Mouse (Mus musculus) spleen, postnatal 0 days (tissue): Measurements from ENCODE around the gene Rnf214. TPM values are rescaled to one million over a fixed set of nuclear protein-coding genes. Genes with fewer than 3 reads are reported as not detected.

Experiments used
- polyA plus RNA-seq: library from polyadenylated mRNA; unstranded; fragments of >200 nt; fragmentation: Nextera tagmentation; extraction: Ambion mirVana; gene quantifications from 2 replicates; pipeline ENCODE4 v1.2.1, GENCODE M21; 2015

The Rnf214 gene
- polyA plus RNA-seq = 28.1 and 31.2 TPM in 2 replicates

DNA sequence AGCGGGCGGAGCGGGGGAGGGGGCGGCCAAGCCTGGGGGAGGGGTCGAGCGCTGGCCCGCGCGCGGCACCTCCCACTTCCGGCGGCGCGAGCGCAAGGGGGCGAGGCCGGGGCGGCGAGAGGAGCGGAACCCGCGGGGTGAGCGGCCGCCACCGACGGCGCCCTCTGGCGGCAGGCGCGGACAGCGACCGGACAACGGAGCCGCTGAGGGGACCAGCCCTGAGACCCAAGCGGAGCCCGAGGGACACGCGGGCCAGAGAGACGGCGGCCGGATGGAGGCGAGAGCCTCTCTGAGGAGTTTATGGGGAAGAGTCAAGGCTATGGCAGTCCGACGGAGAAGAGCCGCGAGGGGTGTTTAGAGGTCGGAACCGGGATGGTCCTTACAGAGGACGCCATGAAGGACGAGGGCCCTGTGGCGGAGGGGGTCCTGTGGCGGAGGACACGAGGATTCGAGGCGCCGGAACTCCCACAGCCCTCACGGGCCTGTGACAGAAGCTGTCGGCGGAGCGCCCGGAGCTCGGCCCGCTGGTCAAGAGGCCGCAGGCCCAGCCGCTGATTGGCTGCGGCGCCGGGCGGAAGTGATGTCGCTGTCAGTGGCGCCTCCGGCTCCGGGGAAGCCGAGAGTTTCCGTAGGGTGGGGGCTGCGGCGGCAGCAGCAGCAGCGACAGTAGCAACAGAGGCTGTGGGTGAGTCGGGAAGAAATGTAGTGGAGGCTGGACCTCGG, at the start of gene Rnf214, which contains the start of gene Pcsk7:
TSS of gene Rnf214 (minus strand) at position 557 of the 723 bp plus-strand sequence.
TSS of gene Pcsk7 (plus strand) at position 143 of the 723 bp plus-strand sequence.

DNA sequence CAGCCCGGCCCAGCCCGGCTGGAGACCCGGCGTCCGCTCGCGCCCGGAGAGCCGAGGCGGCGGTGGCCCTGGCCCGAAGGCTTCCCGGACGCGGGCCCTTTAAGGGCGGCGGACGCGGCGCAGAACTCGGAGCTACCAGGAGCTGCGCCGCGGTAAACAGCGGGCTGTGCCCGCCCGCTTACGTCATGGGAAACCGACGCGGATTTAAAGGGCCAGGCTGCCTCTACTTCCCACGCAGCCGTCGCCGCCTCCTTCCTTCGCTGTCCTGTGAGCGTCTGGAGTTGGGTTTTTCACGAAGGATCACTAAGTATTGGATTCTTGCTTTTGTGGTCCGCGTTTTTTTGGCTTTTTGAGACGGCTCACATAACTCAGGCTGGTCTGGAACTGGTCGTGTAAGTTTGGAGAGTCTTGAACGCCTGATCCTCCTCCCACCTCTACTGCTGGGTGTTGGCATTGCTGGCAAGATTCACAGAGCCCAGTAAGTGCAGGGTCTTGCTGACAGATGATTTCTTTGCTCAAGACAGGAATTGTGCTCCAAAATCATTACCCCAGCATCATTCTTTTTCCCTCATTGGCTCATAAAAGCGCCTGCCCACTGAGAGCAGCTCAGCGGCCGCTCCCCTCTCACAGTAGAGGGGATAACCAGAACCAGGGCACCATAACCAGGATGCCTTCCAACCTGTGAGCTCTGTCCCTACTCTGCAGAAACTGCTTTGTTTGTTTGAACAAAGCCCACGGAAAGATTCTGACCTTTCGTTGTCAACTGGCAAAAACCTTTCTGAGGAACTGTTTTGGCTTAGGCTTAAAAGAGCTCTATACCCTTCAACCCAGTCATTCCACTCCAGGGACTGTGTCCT, 48.6 kb upstream of the Rnf214 start, which contains the start of gene Sidt2:
TSS of gene Sidt2 (minus strand) at position 152 of the 857 bp plus-strand sequence.

GRCm38 (mm10) chr9:45935628-45936210, 29.0 kb upstream of the Rnf214 start, which contains the start of gene Tagln:
TSS of gene Tagln (minus strand) at chr9:45936058.

GRCm38 (mm10) chr9:45838434-45839138, 68.1 kb downstream of the Rnf214 start, which contains the start of gene Bace1:
TSS of gene Bace1 (plus strand) at chr9:45838580.

GRCm38 (mm10) chr9:45828291-45828963, 78.3 kb downstream of the Rnf214 start, which contains the start of gene Cep164:
TSS of gene Cep164 (minus strand) at chr9:45828691.

Other genes starting within 250 kb of the Rnf214 start
- 17.2 and 17.5 TPM in 2 replicates for gene Cep164, start 78.2 kb downstream of the Rnf214 start, polyA plus RNA-seq
- gene Bace1, start 68.3 kb downstream of the Rnf214 start, polyA plus RNA-seq = 9.6 and 12.9 TPM in 2 replicates
- gene Pcsk7, start 414 bp downstream of the Rnf214 start, polyA plus RNA-seq = 10.4 and 11.4 TPM in 2 replicates
- gene Tagln, start 29.1 kb upstream of the Rnf214 start, polyA plus RNA-seq = 106 and 124 TPM in 2 replicates
- 30.6 and 34.0 TPM in 2 replicates for gene Sidt2, start 48.3 kb upstream of the Rnf214 start, polyA plus RNA-seq
- 66.6 and 68.7 TPM in 2 replicates for gene Pafah1b2, start 105.8 kb upstream of the Rnf214 start, polyA plus RNA-seq
- 5.6 and 6.5 TPM in 2 replicates for gene Sik3, start 105.9 kb upstream of the Rnf214 start, polyA plus RNA-seq